Mouse (Mus musculus): ENCODE results near the gene Hrh3. TPM values are rescaled to one million over a fixed set of nuclear protein-coding genes. Genes with fewer than 3 reads are reported as not detected.
A peak's percentile ranks its signal among the peaks of the same experiment; 100 is the strongest.

Hrh3 gene
- total RNA-seq (2021) = not detected
- long read RNA-seq, experiment 1, partial matches to known transcripts = 0 of 1 reads
- long read RNA-seq, experiment 1, other reads (novel, unspliced or antisense) = 0 of 1 reads
- long read RNA-seq, experiment 2 = 0 reads

DNA sequence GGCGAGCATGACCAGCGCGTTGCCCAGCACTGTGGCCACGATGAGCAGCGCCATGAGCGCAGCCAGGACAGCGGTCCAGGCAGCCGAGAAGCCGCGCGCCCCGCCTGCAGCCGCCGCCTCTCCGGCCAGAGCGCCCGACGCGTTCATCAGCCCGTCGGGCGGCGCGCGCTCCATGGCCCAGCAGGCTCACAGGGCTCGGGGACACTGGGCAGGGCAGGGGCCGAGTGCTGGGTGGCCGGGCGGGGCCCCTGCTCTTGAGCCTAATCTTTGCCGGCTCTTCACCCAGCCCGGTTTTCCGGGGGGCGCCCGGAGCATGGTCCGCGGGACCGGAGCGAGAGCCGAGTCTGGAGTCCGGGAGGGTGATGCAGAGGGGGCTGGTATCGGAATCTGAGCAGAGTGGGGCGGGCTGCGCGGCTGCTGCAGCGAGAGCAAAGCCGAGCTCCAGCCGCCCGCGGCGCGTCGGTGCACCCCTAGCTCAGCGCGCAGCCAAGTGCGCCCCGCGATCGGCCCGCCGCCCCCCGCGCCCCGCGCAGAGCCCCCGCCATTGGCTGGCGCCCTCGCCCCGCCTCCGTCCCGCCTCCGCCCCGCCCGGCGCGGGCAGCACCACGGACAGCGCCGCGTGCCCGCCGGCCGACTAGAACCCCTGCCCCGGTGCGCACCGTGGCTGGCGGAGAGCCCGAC lies at the start of gene Hrh3:
Gene Hrh3 (minus strand): TSS at position 511 of the 681 bp plus-strand sequence.
- DNase-seq = peak; percentile 69

DNA sequence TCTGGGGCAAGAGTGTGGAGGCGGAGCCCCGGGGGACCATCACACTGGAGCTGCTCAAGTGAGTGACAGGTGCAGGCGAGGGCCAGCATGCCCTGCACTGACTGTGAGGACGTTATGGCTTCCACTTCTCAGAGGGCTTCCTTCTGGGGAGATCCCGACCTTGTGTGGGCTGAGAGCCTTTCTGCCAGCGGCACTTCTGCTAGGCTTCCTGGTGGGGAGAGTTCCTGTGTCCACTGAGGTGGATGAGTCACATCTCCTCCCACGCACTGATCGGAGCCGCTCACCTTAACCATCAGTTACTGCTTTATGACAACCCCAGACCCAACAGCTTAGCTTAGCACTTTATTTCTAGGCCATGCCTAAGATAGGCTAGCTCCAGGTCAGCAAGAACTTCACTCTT lies 44.3 kb upstream of the Hrh3 start:
- no peak for DNase-seq

DNA sequence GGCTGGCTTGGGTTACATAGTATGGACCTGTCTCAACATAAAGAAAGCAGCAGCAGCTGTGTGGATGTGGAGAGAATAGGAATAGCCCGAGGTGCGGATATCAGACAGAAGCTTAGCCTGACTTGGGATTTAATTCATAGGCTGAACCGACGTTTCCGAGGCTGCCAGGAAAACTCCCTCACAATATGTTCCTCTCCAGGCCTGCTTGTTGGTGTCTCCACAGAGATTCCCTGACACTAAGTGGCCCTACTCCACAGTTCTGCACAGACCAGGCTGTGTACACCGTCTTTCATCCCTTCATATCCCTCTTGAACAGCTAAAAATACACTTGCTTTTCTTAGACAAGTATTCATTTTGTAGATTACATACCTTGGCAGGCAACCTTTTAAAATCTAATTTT lies 43.1 kb upstream of the Hrh3 start:
- DNase-seq = no peak

DNA sequence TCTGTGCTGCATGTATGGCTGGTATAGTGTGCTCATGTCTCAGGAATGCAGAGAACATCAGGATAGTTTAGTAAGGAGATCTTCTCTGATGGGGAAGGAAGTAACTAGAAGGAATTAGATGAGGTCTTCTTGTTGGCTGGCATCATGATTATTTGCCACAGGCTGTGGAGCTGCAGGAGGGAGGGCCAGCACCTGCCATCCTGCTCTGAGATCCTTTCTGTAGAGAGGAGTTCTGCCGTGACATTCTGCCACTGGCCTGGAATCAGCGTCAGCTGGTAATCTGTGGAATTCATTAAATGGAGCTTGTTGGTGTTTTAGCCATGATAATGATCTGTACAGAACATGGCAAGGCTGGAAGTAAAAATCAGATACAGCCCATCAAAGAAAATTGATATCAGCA lies 41.8 kb upstream of the Hrh3 start:
- no peak for DNase-seq

DNA sequence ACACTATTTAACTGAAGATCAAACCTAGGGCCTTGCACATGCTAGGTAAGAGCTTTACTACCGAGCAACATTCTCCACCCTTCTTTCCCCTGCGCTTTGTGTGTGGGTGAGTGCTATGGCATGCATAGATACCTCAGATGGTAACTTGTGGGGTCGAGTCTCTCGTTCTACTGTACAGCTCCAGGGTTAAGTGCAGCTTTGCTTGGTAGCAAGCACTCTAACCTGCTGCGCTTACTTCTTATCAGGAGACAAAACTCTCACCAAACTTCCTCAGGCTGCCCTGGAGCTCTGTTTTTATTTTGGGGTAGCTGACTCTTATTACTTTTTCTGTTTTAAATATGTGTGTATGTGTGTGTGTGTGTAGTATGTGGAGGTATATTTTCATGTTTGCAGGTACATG lies 31.1 kb upstream of the Hrh3 start:
- DNase-seq = no peak

DNA sequence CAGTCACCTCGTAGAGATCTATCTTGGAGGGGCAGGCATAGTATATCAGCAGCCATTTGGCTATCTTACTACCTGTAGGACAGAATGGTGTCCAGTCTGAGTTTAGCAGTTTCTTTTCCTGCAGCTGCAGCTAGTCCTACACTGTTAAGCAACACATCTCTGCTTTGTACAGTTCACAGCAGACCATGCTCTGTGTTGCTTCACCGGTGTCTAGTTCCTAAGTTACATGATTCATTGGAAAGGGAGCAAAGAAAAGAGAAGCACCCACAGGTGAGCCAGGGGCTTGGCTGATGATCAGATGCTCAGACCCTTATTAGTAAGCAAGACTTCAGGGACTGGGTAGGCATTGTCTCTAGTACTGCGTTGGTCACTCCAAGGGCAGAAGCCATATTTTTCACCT lies 29.6 kb upstream of the Hrh3 start:
- DNase-seq = no peak

DNA sequence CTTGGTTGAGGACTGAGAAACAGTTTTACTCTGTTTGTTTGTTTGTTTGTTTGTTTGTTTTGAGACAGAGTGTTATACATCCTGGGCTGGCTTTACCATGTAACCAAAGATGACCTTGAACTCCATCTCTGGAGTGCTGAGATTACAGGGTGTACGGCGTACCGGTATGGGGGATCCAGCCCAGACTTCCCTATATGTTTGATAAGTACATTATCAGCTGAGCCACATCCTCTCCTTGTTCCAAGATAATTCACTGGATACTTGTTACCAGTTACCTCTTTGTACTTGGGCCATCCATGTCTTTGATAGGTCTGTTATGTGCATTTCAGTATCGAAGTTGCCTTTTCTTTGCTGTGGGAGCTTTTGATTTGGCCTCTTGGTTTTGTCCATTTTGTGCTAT lies 28.9 kb upstream of the Hrh3 start:
- DNase-seq = no peak

DNA sequence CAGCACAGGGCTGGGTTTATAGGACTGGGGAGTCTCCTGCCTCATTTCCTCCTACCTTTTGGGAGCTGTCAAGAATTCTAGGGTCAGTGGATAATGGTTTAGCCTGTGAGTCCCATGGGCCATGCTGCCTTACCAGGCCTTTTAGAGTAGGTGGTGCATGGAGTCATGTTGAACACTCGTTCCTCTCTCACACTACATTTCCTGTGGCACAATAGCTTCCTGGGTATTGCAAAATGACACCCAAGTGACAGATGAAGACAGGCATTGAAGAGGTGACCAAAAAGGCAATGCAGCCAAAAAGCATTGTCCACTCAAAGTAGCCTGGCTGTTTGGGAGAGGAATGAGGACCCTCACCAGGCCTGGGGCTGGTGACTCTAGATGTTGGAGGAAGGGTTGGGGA lies 23.4 kb upstream of the Hrh3 start:
- no peak for DNase-seq

DNA sequence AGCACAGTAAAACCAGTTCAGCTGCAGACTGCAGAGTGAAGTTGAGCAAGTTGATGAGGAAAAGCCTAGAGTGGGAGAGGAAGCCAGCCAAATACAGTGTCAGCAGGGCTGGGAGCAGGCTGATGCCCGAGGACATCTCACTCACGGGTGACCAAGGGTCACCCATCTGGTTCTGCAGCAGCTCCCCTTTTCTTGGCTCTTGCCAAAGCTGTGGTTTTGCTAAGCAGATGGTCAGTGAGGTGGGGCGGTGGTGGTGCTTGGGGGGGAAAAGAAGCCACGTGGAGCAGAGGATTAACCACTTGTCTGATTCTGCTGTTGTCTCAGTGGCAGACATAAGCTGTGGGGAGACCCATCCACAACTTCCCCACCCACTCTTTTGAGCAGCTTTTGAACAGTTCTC lies 21.9 kb upstream of the Hrh3 start:
- DNase-seq = peak; percentile 74

DNA sequence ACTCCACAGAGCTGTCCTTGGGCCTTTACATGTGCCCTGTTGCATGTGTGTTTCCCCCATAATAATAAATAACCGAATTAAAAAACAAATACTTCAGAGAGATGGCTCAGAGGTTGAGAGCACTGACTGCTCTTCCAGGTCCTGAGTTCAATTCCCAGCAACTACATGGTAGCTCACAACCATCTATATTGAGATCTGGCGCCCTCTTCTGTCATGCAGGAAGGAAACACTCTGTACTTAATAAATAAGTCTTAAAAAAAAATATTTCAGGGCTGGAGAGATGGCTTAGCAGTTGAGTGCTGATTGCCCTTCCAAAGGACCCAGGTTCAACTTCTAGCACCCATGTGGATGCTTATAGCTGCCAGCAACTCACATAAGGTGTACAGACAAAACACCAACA lies 19.9 kb upstream of the Hrh3 start:
- no peak for DNase-seq

DNA sequence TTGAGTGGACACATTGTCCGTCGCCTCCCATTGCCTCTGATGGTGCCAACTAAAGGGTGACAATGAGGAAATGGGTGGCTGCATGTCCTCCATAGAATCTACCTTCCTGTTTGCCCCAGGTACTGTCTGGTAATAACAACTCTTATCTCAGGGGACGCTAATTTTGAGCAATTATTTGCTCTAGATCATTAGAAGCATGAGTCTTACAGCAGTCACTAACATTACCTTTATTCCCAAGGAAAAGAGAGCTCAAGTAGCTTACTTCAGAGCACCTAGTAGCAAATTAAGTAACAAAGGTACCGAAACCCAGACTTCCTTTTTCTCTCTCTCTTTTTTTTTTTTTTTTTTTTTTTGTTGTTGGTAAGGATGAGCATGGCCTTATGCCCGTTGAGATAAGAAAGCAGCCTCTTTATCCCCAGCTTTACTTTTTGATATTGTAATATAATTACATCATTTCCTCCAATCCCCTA lies 16.0 kb upstream of the Hrh3 start:
- DNase-seq = no peak

DNA sequence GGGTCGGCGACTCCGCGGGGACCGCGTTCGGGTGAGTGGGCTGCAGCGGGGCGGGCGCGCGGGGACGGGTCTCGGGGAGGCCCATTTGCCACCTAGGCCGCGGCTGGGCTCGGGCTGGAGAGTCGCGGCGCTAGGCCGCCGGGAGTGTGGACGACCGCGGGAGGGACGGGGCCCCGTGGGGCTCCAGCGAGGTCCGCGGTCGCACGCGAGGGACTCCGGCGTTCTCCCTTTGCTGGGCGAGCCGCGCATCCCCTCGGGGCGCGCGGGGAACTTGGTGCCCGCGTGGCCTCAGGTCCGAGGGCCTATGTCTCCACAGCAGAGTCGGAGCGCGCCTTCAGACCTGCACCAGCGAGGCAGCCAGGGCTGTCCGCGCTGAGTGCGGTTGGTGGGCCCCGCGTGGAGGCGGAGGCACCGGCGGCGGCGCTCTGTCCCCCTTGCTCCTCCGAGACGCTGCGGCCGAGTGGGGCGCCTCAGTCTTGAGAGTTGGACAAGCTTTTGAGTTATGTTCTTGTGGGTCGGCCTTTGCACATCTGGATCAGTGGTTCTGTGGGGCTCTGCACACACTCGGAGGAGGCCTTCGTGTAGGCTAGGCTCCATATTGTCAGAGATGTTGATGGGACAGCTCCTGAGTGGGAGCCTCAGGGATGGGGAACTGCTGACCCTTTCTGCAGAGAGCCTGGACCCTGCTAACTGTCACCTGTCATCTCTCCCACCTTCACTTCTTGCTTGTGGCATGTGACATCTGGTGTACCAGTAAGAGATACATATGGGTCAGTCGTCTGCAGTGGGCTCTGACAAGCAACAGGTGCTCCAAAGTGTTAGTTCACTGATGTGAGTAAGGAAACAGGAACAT lies 15.4 kb upstream of the Hrh3 start:
- DNase-seq = no peak

DNA sequence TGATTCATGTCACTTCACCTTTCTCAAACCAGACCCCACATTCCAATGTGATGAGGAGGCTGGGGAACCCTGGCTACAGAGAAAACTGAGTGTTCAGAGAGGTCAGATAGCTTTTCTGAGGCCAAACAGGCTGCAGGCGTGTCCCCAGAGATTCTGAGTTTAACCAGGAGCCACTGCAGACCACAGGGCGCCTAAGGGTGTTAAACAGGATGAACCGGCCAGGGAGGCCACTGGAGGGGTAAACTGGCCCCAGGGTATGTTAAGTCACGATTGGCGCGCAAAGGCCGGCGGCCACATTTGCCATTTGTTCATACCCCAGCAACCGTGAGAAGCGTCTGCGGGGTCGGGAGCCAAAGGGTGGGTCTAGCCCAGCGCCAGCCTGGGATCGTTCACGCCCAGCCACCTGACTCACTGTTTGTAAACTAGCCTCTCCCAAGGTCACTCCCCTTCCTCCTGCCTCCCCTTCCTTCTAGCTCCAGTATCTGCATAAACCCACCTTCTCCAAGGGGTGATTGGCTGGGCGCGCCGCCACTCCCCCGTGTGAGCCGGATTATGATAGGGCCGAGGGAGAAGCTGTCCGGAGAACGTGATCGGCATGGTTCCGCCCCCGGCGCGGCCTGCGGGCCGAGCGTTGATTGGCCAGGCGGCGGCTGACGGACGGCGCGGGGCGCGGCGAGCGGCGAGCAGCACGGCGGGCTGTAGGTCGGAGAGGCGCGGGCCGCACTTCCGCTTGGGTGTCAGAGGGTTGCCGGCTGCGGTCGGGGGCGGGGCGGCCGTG lies 14.6 kb upstream of the Hrh3 start, which contains the start of gene Osbpl2:
Gene Osbpl2 (plus strand): TSS at position 646 of the 778 bp plus-strand sequence.
- DNase-seq = peak; percentile 100

DNA sequence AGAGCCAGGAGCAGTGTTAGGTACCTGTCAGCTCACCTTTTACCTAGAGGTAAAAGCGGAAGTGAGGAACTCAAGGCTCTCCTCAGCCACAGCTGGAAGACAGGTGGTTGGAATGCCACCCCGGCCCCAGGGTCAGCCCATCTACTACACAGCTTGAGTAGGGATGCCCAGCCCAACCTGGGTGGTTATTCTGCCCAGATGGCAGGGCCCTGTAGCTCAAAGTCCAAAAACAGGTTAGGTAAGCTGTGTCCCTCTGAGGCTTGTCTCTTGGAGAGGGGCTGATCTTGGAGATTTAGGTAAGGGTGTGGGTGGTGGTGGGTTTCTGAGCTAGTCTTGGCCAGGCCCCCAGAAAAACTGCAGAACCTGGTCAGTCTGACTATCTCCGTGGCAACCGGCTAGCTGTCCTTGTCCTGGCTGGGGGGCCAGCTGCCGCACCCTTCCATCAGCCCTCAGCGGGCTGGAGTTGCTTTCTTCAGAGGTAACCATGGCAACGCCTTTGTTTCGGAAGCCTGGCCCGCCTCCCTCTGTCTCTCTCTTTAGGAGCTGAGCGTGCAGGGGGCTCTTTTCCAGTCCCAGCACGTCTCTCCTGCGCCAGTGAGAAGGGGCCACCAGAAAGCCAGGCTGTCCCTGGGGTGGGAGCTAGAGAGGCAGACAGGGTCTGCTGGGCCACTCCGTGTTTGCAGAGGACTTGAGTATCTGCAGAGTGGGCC lies 13.4 kb upstream of the Hrh3 start:
- DNase-seq = no peak

DNA sequence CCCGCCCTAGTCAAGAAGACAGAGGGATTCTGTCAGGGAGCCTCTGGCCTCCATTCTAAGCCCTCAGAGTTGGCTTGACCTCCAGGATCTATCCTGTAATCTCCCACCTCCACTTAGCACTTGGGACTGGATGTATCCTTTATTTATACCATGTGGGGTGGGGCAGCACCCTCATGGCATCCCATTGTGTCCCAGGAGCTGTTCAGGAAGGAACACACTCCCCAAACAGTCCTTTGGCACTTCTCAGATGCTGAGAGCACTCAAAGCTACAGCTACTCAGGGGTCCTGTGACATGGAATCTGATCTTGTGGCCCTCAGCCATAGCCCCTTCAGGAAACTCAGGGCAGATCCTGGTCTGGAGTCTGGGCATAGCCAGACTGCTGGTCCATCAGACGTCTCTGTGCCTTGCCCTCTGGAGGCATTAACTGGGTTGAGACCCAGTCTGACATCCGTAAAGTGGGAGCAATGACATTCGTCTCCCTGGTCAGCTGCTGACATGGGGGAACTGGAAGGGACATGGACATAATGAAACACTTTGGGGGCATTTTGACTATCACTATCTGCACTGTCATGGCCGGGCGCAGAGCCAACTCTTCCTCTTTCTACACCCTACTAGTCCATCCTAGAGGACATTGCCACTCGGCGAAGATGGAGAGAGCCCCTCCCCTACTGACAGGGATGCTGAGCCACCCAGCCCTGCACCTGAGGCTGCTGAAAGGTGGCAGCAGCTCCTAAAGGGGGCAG lies 12.6 kb upstream of the Hrh3 start:
- no peak for DNase-seq

DNA sequence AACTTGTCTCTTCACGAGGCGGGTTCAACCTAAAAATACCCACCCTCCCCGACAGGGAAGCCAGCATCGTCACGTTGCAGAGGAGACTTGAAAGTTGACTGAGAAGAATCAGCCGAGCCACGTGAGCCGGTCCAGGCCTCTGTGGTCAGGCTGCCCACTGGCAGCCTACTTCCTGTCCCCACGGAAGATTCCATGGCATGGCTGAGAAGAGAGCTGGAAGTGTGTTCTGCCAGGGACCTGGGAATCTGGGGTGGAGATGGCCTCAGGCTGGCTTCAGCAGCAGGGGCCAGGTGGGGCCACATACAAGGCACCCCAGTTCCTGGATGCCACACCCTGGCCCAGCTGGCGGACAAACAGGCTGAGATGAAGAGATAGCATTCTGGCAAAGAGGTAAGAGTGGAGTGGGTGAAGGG lies 11.8 kb upstream of the Hrh3 start:
- no peak for DNase-seq

DNA sequence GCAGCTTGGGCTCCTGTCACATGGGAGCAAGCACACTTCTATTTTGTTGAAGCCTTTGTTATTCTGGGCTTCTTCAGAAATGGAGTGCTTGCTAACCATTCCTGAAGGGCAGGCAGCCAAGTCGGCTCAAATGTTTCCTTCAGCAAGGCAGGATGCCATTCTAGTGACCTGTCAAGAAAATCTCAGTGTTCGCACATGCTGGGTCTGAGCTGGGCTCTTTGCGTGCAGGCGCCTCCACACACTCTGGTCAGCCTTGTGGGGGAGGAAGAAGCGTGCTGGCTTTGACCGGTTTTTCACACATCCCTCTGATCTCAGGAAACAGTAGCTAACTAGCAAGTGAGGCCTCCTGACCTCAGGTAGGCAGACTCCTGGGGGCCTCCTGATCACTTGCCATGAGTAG lies 11.0 kb upstream of the Hrh3 start:
- no peak for DNase-seq

DNA sequence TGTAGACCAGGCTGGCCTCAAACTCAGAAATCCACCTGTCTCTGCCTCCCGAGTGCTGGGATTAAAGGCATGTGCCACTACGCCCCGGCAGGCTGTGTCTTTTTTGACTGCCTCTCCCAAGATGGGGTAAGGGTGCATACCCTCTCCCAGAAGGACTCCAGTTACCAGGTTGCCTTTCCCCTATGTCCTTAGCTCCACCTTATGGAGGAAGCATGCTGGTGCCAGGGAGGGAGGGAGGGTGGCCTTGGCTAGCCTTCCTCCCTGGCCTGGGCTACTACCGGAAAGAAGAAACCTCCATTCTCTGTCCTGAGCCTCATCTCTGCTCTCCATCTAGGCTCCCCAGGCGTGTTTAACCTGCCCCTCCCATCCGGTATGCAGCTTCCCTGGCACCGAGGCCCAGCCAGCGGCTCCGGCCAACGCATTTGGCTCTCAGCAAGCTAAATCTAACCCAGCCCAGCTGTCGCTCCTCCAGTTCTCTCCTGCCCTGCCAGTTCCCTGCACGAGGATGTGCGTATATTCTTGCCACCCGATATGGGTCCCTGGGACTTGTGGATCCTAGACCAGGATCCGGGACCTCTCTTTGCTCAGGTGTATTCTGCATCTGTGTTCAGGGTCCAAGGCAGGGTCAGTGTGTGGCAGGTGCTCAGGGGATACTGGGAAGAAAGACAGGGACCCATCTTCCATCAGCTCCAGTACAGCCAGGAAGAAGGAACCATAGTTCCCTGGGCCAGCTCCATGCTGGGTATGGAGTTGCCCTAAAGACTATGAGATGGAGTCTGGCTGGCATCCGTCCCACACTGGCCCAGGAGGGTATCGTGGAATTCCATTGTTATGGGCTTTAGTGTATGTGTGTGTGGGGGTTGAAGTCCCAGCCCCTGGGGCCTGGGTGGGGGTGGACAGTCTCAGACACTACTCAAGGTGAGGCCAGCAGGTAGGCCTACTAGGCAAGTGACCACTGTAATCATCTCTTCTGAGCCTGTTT lies 9.9 kb upstream of the Hrh3 start:
- DNase-seq = peak; percentile 93

DNA sequence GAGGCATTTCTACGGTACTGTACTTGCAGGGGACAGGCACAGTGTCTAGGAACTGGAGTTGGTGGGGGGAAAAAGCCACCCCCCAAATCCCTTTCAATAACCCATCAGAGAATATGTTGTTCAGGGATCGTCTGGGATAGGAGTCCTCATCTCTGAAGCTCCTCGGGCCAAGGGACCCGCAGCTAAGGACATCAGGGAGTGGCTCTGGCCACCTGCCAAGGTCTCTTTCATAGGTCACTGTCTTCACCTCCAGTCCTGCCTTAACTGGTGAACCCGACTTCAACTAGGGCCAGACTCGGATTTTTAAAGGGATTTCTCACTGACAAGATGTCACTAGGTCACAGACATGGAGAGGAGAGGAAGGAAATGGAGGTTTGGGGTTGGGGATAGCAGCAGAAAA lies 4.0 kb upstream of the Hrh3 start:
- DNase-seq = no peak

DNA sequence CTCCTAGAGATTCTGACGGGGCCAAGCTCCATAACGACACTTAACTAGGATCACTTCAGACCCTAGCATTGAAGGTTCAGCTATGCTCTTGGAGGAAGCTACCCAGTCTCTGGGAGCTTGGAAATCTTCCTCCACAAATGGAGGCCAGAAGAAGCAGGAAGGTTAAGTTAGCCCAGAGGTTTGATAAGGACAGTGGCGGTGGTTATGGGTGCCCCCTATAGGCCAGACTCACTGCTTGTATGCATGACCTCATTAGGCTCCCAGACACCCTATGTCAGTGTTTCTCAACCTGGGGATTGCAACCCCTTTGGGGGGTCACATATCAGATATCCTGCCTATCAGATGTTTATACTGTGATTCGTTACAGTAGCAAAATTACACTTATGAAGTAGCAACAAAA lies 2.8 kb upstream of the Hrh3 start:
- DNase-seq = no peak

Measured in gastrocnemius, postnatal 25 days (tissue).